ENCODE assay signal across 21 mouse cellular contexts in genomic region chr9:61819836-61820235, GRCm38 (mm10).
"Had no signal": no experiment of that assay in that cellular context is flagged by ENCODE, and none has a peak within 500 bp of the region (broad histone marks: within the 10 kb centered on the region; RNA-seq: fewer than 3 reads in every experiment).

No protein-coding gene starts in this region.

- H3K4me3 ChIP-seq: megakaryocyte, embryonic 14.5 days; midbrain, embryonic 13.5 days; midbrain, embryonic 15.5 days; myocyte; neural tube, embryonic 13.5 days; neural tube, embryonic 15.5 days had no signal

- ATAC-seq: liver, postnatal 0 days; lung, postnatal 0 days; midbrain, embryonic 13.5 days; midbrain, embryonic 15.5 days had no signal

- H3K4me1 ChIP-seq: megakaryocyte, embryonic 14.5 days; midbrain, embryonic 13.5 days; midbrain, embryonic 15.5 days; neural tube, embryonic 15.5 days had no signal

- DNase-seq: liver, postnatal 0 days; lung, embryonic 14.5 days; lung, postnatal 14 days; lung, postnatal 36 days; retina, postnatal 1 day; right cerebral cortex, adult 18-20 months; right cerebral cortex, postnatal 25 days; right cerebral cortex, postnatal 4 days; spleen, adult 18-20 months; thymus, adult 18-20 months; thymus, postnatal 14 days; thymus, postnatal 36 days had no signal

- H3K9me3 ChIP-seq: midbrain, embryonic 13.5 days; midbrain, embryonic 15.5 days; neural tube, embryonic 15.5 days had no signal

- H3K9ac ChIP-seq: liver, postnatal 0 days; lung, embryonic 14.5 days; midbrain, embryonic 13.5 days; midbrain, embryonic 15.5 days; neural tube, embryonic 13.5 days; neural tube, embryonic 15.5 days had no signal

- H3K36me3 ChIP-seq: midbrain, embryonic 13.5 days; midbrain, embryonic 15.5 days; neural tube, embryonic 13.5 days; neural tube, embryonic 15.5 days had no signal

- H3K4me2 ChIP-seq: lung, embryonic 14.5 days; midbrain, embryonic 11.5 days; midbrain, embryonic 13.5 days; midbrain, embryonic 15.5 days; neural tube, embryonic 13.5 days; neural tube, embryonic 15.5 days had no signal

- H3K27ac ChIP-seq: macrophage; midbrain, embryonic 13.5 days; midbrain, embryonic 15.5 days; neural tube, embryonic 13.5 days; neural tube, embryonic 15.5 days had no signal

- H3K27me3 ChIP-seq: midbrain, embryonic 15.5 days; neural tube, embryonic 13.5 days; neural tube, embryonic 15.5 days had no signal
